Mouse (Mus musculus) limb, embryonic 11.5 days (tissue): Measurements from ENCODE around the gene Plxnc1. TPM values are rescaled to one million over a fixed set of nuclear protein-coding genes. Genes with fewer than 3 reads are reported as not detected.

Experiments used
- ATAC-seq: fragments of 200-750 bp; cut with Nextera tagmentation; 2 replicates; pipeline ENCODE4 v1.8.0; 2017; ENCODE audit warnings: low read depth; ENCODE audit not compliant: insufficient number of reproducible peaks, low FRiP score, low TSS enrichment
- DNase-seq: peaks from one replicate; pipeline ENCODE4 v3.0.0-alpha.2; 2015; ENCODE audit warnings: low spot score
- H3K27ac ChIP-seq: fragments of 300-500 bp; sonication (generic); replicated peaks from 2 replicates; pipeline ENCODE4 v1.5.1; 2014; ENCODE audit warnings: low read depth, mild to moderate bottlenecking, low read length
- H3K27me3 ChIP-seq: fragments of 300-500 bp; sonication (generic); 2 replicates; pipeline ENCODE4 v1.6.1; 2014; ENCODE audit warnings: mild to moderate bottlenecking, low read length, mixed read lengths; ENCODE audit not compliant: control insufficient read depth, insufficient read depth
- H3K36me3 ChIP-seq: fragments of 300-500 bp; sonication (generic); 2 replicates; pipeline ENCODE4 v1.6.1; 2014; ENCODE audit warnings: mild to moderate bottlenecking, low read length, moderate library complexity, mixed read lengths; ENCODE audit not compliant: control insufficient read depth, insufficient read depth
- H3K4me1 ChIP-seq: fragments of 300-500 bp; sonication (generic); 2 replicates; pipeline ENCODE4 v1.6.1; 2014; ENCODE audit warnings: low read length, mixed read lengths; ENCODE audit not compliant: control insufficient read depth, insufficient read depth
- H3K4me2 ChIP-seq: fragments of 300-500 bp; sonication (generic); 2 replicates; pipeline ENCODE4 v1.6.1; 2014; ENCODE audit warnings: low read depth, mild to moderate bottlenecking, moderate library complexity; ENCODE audit not compliant: severe bottlenecking
- H3K4me3 ChIP-seq: fragments of 300-500 bp; sonication (generic); 2 replicates; pipeline ENCODE4 v1.5.1; 2014; ENCODE audit warnings: low read depth, low read length
- H3K9ac ChIP-seq: fragments of 300-500 bp; sonication (generic); 2 replicates; pipeline ENCODE4 v1.6.1; 2014; ENCODE audit warnings: mild to moderate bottlenecking, low read length
- H3K9me3 ChIP-seq: fragments of 300-500 bp; sonication (generic); 2 replicates; pipeline ENCODE4 v1.6.1; 2016; ENCODE audit warnings: low read length; ENCODE audit not compliant: control insufficient read depth
- WGBS: fragments of 180-500 bp; shearing (Covaris S2); extraction: QIAGEN DNeasy Blood & Tissue Kit; methylation state at CpG from one replicate; pipeline ENCODE4 v1.1.7; 2014; 5-methylcytosine and 5-hydroxymethylcytosine counted together
- polyA plus RNA-seq: library from polyadenylated mRNA; unstranded; fragments of >200 nt; fragmentation: Nextera tagmentation; extraction: Ambion mirVana; gene quantifications from 2 replicates; pipeline ENCODE4 v1.2.1, GENCODE M21; 2014

Gene Plxnc1
- polyA plus RNA-seq, 1 experiment from 2014 or later = 0.81 TPM

DNA sequence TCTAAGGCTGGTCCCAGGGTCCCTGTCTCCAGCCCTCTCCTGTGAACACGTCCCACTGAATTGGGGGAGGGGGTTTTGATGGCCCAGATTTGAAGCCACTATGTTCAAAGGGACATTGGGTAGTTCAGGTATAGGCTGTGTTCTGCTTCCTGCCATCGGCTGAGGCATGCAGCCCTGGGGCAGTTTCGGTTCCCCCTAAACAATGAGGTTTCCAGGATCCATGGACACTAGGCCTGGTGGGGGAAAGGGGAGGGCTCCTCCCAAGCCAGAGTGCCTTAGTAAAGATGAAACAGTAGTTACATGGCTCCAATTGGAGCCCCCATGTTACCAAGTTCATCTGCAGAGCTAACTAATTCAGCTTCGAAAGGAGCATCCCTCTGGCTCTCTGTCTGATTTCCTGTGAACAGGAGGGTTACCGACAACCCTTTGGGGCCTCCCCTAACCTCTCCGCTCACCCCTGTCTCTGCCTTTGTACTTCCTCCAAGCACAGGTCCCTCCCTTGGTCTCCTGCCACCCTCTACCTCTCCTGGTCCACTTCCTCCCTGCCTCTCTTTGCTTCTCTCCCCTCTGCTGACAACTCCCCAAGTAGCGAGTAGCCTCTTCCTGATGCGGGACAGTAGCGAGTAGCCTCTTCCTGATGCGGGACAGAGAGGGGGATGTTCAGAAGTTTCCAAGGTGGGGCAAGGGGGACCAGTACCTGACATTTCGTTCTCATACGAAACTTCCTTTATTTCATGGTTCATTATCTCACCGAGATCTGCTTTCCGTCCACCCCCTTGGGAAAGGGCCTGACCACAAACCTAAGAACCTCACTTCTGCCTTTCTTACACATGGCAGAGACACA lies 116.5 kb downstream of the Plxnc1 start:
- 87% methylated on average over 14 of the region's 14 CpGs for WGBS
- Histone ChIP-seq H3K36me3 (no peaks in the 10 kb centered on the region), H3K4me1 (peaks cover 6% of the 10 kb centered on the region), H3K9me3 (no peaks in the 10 kb centered on the region), H3K4me2 (no peak overlapping the region), H3K27me3 (no peaks in the 10 kb centered on the region), H3K4me3 (no peak overlapping the region), H3K9ac (no peak overlapping the region), H3K27ac (no peak overlapping the region)
- DNase-seq = no peak
- ATAC-seq = no peak

DNA sequence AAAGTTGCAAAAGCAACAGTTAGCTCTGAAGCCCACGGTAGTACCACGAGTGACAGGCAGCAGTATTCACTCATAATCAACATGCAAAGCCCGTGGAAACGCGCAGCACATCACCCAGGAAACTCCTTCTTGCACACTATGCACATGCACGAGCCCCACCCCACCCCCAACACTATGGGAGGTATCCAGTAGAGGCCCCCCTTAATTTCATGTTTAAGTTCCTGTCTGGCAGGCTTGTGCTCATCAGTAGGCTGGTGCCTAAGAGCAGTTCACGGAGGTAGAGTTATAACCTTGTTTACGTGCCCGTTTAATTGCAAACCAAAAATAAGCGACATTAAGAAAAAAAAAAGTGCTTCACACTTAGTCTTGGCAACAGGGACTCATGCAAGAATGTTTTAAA lies 117.3 kb downstream of the Plxnc1 start:
- Histone ChIP-seq H3K27ac (no peak overlapping the region), H3K36me3 (no peaks in the 10 kb centered on the region), H3K9me3 (no peaks in the 10 kb centered on the region), H3K4me3 (no peak overlapping the region), H3K4me2 (no peak overlapping the region), H3K27me3 (no peaks in the 10 kb centered on the region), H3K4me1 (peaks cover 6% of the 10 kb centered on the region), H3K9ac (no peak overlapping the region)
- ATAC-seq (no peak), DNase-seq (no peak)
- WGBS = 86% methylated on average over 10 of the region's 10 CpGs

- no peak overlapping the region for H3K4me3 ChIP-seq
- no peak overlapping the region for H3K27ac ChIP-seq
- H3K4me1 ChIP-seq = peaks cover 6% of the 10 kb centered on the region
- H3K36me3 ChIP-seq = no peaks in the 10 kb centered on the region
- H3K9me3 ChIP-seq = no peaks in the 10 kb centered on the region
- H3K4me2 ChIP-seq = no peak overlapping the region
- H3K27me3 ChIP-seq = no peaks in the 10 kb centered on the region
- DNase-seq (no peak), ATAC-seq (no peak)
- whole genome bisulfite sequencing = 84% methylated on average over 12 of the region's 12 CpGs
- no peak overlapping the region for H3K9ac ChIP-seq
Observed at GRCm38 (mm10) chr10:94826436-94826835, 118.2 kb downstream of the Plxnc1 start.

GRCm38 (mm10) chr10:94825951-94826350 lies 118.7 kb downstream of the Plxnc1 start:
- Histone ChIP-seq H3K4me3 (no peak overlapping the region), H3K4me1 (peaks cover 6% of the 10 kb centered on the region), H3K9ac (no peak overlapping the region), H3K27ac (no peak overlapping the region), H3K27me3 (no peaks in the 10 kb centered on the region), H3K4me2 (no peak overlapping the region), H3K36me3 (no peaks in the 10 kb centered on the region), H3K9me3 (no peaks in the 10 kb centered on the region)
- ATAC-seq = no peak
- WGBS = 98% methylated on average over 2 of the region's 2 CpGs
- DNase-seq = no peak

GRCm38 (mm10) chr10:94823971-94824760 lies 120.5 kb downstream of the Plxnc1 start:
- H3K9me3 ChIP-seq = no peaks in the 10 kb centered on the region
- ATAC-seq (0 out of 2 replicates have a peak, but pooled peaks have one; percentile 35), DNase-seq (peak; percentile 44)
- no peak overlapping the region for H3K4me3 ChIP-seq
- no peak overlapping the region for H3K27ac ChIP-seq
- H3K4me2 ChIP-seq = no peak overlapping the region
- WGBS = 14% methylated on average over 11 of the region's 11 CpGs
- no peak overlapping the region; the same call in 1 of the 2 replicates for H3K9ac ChIP-seq
- no peaks in the 10 kb centered on the region for H3K27me3 ChIP-seq
- H3K4me1 ChIP-seq = peaks cover 6% of the 10 kb centered on the region
- H3K36me3 ChIP-seq = no peaks in the 10 kb centered on the region

- Histone ChIP-seq H3K27me3 (no peaks in the 10 kb centered on the region), H3K9ac (no peak overlapping the region), H3K4me1 (peaks cover 4% of the 10 kb centered on the region), H3K36me3 (no peaks in the 10 kb centered on the region), H3K9me3 (no peaks in the 10 kb centered on the region), H3K4me3 (no peak overlapping the region), H3K4me2 (no peak overlapping the region), H3K27ac (no peak overlapping the region)
- ATAC-seq (no peak), DNase-seq (no peak)
- WGBS = 82% methylated on average over 17 of the region's 17 CpGs
Observed at GRCm38 (mm10) chr10:94818781-94819665, 125.6 kb downstream of the Plxnc1 start.

- Histone ChIP-seq H3K36me3 (no peaks in the 10 kb centered on the region), H3K27ac (no peak overlapping the region), H3K9me3 (no peaks in the 10 kb centered on the region), H3K27me3 (no peaks in the 10 kb centered on the region), H3K4me3 (no peak overlapping the region), H3K9ac (no peak overlapping the region), H3K4me1 (no peaks in the 10 kb centered on the region), H3K4me2 (no peak overlapping the region)
- DNase-seq (no peak), ATAC-seq (no peak)
- WGBS = 85% methylated on average over 3 of the region's 3 CpGs
Observed at GRCm38 (mm10) chr10:94818127-94818526, 126.5 kb downstream of the Plxnc1 start.
